Mouse (Mus musculus) heart, postnatal 14 days (tissue): ENCODE data around the gene Gm28374. TPM values are rescaled to one million over a fixed set of nuclear protein-coding genes. Genes with fewer than 3 reads are reported as not detected.
A peak's percentile ranks its signal among the peaks of the same experiment; 100 is the strongest.
"Not testable (repeated sequence)": the region's sequence is repeated elsewhere in the genome, so short reads cannot be mapped to it uniquely, and the experiment has no call there.

Source experiments
- DNase-seq, 2 experiments: peaks; one replicate each; pipeline ENCODE4 v3.0.0; 2021 to 2022
- intact Hi-C: fragments of 180-260 bp; cut with DNase I; formaldehyde crosslinking; loops from one replicate; pipeline ENCODE4 v1.15.1; 2025
- long read RNA-seq, 2 experiments: library from polyadenylated mRNA; stranded (forward); transcript quantifications; one replicate each; pipeline ENCODE4 v2.0.0; 2021
- total RNA-seq, 2 experiments: library from RNA; stranded (reverse); gene quantifications; 2 replicates each; pipeline ENCODE4 v1.2.3; 2021

Gene Gm28374
- not detected for total RNA-seq
- long read RNA-seq, experiment 1 = 0 reads
- long read RNA-seq, experiment 2 = 0 reads

DNA sequence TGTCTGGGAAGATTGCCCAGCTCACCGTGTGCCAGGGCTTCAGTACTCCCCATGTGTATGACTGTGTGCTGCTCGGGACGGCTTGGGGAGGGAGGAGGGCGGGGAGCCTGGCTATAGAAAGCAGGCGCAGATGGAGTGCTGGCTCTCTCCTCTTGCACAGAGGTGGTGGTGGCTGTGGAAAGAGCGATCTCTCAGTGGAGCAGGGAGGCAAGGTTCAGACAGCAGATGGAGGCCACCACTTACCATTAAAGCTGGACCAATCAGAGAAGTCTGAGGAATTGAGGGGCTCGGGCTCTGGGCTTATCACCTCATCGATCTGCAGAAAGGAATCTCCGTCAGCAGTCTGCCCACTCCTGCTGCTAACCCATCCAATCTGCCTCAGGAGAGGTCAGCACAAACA, at the start of gene Gm28374:
Gm28374 (minus strand) TSS at position 101 of the 400 bp plus-strand sequence.
- DNase-seq = no peak
- intact Hi-C loops = no loop called here

DNA sequence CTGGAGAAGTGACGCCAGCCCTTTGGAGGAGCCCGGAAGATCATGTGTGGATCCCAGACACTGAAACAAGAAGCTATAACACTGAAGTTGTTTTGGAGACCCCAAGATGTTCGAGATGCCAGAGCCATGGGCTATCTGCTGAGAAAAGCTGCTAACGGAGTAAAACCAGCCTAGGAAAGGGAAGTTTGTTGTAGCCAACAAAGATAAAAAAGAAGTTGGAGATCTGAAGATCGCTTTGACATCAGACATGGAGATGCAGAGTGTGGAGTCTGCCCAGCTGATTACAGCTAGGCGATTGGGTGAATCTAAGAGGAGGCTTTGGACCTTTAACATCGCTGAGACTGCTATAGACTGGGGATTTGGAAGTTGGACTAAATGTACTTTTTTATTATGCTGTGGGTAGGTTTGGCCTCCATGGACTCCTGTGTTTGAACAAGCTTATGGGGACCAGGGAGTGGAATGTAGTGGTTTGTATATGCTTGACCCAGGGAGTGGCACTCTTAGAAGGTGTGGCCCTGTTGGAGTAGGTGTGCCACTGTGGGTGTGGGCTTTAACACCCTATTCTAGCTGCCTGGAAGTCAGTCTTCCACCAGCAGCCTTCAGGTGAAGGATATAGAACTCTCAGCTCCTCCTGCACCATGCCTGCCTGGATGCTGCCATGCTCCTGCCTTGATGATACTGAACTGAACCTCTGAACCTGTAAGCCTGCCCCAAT, 48.5 kb upstream of the Gm28374 start:
- intact Hi-C loops = loop anchor here (10.0 kb wide), 1 partner anchor 356 kb away; the partner anchor contains the start of gene Scyl1
- not testable (repeated sequence) for DNase-seq

DNA sequence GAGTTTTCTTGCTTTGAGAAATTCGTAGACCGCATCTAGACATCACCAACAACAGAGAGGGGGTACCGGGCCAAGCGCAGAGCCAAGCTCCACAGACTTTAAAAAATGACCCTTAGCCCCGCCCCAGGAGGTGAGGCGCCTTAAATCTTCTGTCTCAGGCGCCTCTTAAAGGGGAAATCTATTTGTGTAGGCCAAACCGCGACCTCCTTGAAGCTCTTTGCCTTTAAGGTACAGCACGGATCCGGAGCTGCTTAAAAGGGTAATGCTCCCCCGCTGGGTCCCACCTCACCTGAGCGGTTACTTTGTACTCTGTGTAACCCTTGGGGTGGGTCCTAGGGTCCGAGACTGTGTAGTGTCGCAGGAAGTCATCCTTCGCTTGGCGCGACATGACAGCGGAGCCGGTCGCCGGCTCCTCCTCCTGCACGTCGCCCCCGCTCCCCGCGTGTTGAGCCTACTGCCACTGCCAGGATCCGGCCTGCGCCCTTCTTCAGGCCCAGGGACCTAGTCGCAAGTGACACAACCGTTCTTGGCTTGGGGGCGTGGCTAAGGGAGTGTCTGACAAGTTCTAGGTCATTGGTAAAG, 45.8 kb upstream of the Gm28374 start, which contains the start of gene Snx15:
Snx15 (minus strand) TSS at position 545 of the 582 bp plus-strand sequence.
- intact Hi-C loops = loop anchor here (5.0 kb wide), 2 partner anchors 81 to 204 kb away; partner anchors contain the start of genes Men1 and Syvn1
- peak; percentile 92 to 94 for DNase-seq

DNA sequence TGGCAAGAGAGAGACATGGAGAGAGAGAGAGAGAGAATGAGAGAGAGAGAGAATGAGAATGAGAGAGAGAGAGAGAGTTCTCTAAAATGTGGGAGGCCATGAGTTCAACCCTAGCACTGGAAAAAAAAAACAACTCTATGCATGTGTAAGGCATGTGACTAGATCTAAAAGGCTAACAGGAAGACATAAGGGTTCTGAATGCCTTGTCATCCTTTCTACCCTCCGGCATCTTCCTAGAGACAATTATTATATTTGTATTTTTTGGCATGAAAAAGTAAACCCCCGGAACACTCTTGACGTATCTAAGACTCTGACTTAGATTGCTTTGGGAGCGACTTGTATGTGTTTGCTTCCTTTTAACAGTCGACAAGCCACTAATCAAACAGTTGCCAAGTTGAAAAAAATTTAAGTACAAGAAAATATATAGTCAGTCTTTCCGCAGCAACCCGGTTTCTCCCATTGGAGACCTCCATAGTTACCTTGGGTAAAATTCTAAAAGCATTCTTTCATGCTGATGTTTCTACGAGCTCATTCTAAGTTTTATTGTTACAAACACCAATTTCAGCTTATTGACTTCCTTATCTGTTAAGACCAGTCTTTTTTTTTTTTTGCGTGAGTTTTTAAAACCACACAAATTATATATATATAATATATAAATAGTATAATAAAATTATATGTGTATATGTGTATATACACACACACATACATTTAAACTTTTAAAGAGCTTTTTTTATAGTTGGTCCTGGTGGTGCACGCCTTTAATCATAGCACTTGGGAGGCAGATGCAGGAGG, 44.9 kb upstream of the Gm28374 start:
- no peak for DNase-seq
- intact Hi-C loops = loop anchor here (5.0 kb wide), 2 partner anchors 80 to 205 kb away; partner anchors contain the start of genes Men1 and Syvn1

DNA sequence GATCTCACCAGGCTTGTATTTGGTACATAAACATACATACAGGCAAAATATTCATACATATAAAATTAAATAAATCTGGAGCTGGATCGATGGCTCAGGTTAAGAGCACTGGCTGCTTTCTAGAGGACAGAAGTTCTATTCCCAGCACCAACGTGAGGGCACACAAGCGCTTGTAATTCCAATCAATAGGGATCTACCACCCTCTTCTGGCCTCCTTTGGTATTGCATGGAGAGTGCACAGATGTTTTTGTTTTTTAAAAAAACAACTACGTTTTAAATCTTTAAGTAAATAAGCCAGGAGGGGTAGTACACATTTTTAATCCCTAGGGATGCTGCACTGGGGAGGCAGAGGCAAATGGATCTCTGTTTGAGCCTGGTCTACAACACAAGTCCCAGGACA, 44.2 kb upstream of the Gm28374 start:
- peak; percentile 44 to 76 for DNase-seq
- intact Hi-C loops = loop anchor here (5.0 kb wide), 2 partner anchors 79 to 206 kb away; partner anchors contain the start of genes Men1 and Syvn1

DNA sequence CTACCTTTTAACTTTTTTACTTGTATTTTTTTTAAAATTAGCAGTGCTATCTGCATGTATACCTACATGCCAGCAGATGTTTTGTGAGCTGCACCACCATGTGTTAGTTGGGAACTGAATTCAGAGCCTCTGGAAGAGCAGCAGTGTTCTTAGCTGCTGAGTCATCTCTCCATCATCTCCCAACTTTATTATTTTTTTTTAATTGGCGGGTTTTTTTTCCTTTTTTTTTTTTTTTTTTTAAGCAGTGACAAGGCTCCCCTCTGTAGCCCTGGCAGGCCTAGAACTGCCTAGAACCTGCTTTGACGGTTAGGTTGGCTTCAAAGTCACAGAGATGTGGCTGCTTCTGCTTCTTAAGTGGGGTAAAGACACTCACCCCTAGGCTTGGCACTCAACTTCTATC, 42.8 kb upstream of the Gm28374 start:
- intact Hi-C loops = loop anchor here (2.0 to 5.0 kb wide), 3 partner anchors 78 to 207 kb away; partner anchors contain the start of genes Men1, Pola2 and Syvn1

DNA sequence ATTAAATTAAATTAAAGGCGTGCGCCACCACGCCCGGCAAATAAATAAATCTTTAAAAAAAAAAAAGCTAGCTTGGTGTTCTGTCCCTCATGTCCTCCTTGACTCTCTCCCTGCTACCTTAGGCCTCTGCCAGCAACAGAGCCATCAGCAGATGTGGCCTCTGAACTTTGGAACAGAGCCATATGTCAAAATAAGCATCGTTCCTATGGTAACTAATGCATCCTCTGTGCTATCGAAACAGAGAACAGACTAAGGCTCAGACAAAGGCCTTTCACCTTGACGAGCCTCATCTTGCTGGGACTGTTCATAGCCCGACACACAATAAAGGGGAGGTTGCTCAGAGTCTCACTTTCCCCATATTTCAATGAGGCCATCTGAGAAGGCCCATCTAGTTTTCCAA, 41.3 kb upstream of the Gm28374 start:
- intact Hi-C loops = no loop called here
- no peak for DNase-seq

More for the DNA sequence above, 42.8 kb upstream of the Gm28374 start:
- no peak for DNase-seq

DNA sequence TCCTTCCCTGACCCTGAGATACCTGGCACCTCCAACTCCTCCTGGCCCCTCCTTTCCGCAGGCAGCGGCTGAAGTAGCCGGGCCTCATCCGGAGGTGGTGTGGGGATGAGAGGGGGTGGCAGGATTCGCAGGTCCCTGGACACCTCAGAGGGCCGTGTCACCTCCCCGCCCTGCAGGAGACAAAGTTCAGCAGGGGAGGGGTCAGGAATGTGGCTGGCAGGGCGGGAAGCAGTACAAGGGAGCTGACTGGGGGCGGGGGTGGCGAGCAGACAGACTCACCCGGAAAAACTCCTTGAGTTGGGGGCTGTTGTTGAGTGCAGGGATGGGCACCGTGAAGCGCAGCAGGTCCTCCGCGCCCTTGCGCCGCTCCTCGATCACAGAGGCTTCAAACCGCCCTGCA, 39.7 kb upstream of the Gm28374 start:
- intact Hi-C loops = no loop called here

DNA sequence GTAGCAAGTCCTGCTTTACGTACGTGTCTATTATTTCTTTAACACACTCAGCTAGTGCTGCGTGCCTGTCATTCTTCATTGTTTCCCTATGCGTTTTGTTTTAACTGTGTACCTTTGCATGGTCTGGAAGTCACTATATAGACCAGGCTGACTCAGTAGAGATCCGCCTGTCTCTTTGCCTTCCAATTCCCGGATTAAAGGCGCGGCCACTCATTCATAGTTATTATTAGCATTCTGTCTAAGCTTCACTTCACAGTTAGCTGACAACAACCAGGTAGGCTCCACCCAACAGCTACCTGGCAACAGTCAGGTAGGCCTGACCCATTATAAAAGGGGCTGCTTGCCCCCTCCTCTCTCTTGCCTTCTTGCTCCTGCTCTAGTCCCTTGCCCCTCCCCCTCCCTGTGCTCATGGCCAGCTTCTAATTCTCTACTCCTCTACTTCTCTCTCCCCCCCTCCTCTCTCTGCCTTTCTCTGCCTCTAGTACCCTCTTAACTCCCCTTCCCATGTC, 36.7 kb upstream of the Gm28374 start:
- intact Hi-C loops = no loop called here
- no peak for DNase-seq

More for the DNA sequence above, 39.7 kb upstream of the Gm28374 start:
- DNase-seq = no peak

DNA sequence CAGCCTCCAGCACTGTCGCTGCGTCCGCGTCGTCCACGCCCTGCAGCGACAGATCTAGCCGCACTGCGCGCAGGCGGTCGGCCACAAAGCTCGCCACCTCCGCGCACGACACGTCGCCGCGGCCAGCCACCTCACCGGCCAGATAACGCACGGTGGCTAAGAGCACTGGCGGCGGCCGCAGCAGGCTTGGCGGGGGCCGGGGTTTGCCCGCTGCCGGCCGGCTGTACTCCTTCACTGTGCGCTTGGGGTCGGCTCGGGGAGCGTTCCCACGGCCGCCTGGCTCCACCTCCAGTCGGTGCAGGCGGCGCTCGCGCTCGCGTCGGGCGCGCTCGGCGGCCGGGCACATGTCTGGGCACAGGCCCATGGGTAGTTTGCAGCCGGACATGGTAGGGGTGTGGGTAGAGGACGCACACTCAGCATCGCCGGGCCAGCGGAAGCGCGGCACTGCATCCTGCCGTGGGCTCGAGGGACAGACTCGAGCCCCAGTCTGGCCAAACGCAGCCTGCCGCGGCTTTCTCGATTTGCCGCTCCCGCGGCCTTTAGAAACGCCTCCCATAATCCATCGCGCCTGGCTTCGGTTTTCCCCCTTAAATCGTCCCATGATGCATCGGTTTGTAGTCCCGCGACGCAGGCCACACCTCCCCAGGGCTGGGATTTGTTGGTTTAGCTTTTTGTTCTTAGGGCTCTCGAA, 36.1 kb upstream of the Gm28374 start, which contains the start of gene Sac3d1:
Sac3d1 (minus strand) TSS at position 665 of the 691 bp plus-strand sequence.
- DNase-seq = peak; percentile 85 to 88
- intact Hi-C loops = no loop called here

DNA sequence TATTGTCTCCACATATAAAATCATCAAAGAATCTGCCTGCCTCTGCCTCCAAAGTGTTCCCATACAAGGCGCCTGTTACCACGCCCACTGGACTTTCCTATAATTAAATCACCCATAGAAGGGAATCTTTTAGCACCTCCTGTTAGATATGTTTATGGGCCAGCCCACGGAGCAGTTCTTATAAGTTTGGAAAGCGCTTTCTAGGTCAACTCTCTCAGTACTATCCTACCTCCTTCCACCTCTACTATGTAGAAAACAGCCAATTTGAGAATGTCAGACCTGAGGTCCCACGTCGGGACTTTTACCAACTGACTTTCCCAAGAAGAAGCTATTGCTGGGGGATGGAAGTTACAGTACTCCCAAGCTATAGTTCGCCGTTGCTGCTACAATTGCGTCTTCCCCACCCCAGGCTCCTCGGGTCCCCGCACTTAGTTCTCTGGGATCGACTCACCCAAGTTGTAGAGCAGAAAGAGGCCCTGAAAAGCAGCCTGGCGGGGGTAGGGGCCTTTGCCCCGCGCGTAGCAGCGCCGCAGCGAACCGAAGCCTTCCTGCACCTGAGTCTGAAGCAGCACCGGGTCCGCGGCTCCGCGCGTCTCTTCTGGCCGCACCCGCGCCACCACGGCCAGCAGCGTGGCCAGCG, 35.4 kb upstream of the Gm28374 start:
- intact Hi-C loops = no loop called here
- DNase-seq = no peak

DNA sequence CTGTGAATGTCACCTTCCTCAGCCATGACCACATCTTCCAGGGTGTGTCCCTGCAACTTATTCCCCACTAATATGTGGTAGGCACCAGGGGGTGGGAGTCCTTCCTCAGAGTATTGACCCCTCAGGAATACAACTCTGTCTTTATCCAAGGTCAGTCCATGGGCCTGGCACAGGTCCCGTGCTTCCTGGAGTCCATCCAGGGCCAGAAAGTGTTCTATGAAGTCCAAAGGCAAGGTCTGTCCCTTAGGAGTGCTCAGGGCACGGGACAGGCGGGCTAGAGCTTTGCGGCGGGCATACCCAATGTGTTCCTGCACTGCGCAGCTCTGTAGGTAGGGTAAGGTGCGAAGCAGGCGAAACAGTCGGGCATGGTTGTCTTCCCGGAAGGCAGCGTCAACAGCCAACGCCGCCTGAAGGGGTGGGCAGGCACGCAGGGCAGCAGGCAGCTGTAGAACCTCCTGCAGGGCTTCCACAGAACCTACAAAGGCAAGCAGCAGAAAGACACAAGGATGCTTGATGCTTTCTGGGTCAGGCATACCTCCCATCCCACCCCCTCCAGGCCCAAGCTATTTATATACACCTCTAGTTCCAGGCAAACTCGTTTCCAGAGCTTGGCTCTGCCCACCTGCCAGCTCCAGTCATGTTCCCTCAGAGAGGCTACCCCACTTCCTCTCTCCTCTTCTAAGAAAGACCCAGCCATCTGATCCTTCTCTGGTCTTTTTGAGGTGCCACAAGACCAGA, 34.2 kb upstream of the Gm28374 start:
- intact Hi-C loops = no loop called here

DNA sequence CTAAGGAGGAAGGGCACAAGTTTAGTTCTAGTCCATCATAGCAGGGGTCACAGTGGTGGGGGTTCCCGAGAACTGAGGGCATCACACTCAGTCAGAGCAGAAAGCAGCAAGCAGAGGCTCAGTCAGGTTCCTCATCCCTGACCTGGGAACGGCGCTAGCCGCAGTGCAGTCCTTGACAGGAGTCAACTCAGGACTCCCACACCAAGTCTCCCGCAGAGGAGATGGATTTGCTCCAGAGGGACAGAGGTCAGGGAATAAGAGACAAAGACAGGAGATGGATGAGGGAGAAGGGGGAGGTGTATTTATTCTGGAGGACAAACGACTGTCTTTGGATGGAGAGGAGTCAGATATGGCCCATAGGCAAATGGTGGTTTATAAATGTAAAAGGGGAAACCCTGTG, 31.1 kb upstream of the Gm28374 start:
- no peak for DNase-seq
- intact Hi-C loops = no loop called here

More for the DNA sequence above, 34.2 kb upstream of the Gm28374 start:
- no peak for DNase-seq

DNA sequence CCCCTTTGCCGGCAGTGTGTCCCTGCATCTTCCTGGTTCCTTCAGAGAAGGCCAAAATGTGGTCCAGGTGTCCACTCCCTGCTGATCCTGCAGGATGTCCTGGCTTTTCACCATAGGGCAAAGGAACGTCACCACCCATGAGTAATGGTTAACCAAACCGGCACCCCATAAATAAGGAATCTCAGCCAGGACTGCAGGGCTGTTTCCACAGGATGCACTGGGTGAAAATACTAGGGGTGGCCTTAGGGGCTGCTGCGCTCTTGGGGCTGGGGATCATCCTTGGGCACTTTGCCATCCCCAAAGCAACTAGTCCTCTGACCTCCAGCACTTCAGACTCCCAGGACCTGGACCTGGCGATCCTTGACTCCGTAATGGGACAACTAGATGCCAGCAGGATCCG, 23.5 kb upstream of the Gm28374 start, which contains the start of gene Naaladl1:
Naaladl1 (plus strand) TSS at position 197 of the 400 bp plus-strand sequence.
- no peak for DNase-seq
- intact Hi-C loops = no loop called here

DNA sequence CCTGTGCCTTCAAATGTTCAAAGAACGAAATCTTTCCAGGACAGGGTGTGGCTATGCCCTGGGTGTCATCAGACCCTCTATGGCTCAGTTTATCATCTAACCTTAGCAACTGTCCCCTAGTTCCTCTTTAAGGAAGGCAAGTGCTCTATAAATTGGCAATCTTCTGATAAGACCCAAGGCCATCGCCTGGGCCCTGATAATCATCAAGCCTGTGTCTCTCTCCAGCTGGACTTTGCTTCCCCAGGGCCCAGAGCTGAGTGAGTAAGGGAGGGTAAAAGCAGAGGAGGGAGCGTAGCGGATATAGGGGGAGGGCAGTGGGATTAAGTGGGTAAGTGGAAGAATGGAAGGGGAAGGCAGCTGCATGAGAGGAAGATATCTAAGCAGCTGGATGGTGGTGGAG, 22.4 kb upstream of the Gm28374 start:
- intact Hi-C loops = no loop called here
- DNase-seq = no peak

DNA sequence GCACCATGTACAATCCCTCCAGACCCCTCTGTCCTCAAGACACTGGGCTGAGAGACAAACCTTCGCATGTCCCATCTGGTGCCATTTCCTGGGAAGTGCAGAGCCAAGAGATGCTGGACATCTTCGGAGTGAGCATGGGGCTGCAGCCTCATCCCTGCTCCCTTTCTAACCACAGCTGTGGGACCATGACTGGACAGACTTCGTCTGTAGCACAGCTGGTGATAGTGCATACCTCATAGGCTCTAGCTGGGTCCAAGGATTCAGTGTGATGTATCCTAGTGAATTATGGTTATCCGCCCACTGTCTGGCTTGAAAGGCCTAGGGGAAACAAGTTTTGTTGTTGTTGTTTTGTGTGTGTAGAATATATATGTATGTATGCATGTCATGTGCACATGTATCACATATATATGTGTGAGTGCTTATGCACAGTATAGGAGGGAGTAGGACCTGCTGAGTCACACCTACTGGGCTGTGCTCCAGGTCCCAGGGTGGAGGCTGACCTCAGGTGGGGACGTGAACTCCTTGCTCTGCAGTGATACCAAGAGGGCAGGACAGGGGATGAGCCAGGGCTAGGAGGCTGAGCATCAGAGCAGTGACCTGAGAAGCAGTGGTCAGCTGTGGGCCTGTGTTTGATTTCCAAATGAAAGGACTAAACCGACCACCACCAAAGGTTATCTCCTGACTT, 20.3 kb upstream of the Gm28374 start:
- DNase-seq = peak in 1 of 2 experiments; percentile 21
- intact Hi-C loops = no loop called here

DNA sequence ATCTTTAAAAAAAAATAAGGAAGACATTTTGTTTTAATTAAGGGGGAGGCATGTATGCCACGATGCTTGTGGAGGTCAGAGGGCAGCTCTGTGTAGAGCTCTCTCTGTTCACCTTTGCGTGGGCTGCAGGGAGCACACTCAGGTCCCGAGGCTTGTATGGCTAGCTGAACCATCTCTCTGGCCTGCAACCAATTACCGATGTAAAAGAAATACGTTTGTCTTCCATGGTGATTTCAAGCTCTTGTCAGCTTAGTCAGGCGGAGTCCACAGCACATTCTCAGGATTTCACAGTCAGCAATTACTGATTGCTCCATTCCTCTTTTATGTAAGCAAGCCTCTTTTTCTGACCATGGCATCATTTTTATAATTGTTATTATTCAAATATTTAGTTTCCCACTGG, 19.1 kb upstream of the Gm28374 start:
- intact Hi-C loops = no loop called here
- DNase-seq = no peak

DNA sequence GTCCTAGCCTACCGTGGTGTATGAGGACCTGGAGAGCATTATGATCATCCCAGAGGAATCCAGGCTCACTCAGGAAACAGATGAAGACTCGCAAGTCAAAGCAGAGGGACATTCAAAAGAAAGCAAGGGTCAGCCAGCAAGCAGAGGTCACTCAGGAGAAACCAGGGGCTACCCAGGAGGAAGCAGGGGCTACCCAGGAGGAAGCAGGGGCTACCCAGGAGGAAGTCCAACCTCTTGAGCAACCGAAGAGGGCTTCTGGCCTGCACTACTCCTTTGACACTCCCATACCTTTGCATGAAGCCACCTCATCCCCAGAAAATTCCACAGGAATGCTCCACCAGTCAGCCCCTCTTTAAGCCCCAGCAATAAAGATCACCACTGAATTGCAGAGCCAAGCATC, 15.8 kb upstream of the Gm28374 start:
- intact Hi-C loops = no loop called here
- no peak for DNase-seq
